Mouse (Mus musculus): ENCODE measurements around the gene Scgb2a2.

DNA sequence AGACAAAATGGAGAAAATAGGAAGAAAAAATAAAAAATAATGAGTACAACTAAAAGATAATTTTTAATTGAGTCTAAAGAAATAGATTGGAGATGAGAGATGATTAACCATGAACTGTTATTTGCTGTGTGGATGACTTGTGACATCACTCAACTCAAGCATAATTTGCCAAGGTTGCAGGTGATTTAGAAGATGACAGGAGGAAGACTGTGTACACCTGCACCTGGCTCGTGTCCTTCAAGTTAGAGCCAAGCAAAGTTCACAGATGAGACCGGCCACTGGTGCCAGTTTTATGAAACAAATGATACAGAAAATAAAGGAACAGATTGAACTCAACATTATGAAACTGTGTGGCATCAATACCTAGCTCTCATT is 10.0 kb upstream of the Scgb2a2 start:
- TF ChIP-seq CTCF (IDR thresholded peaks at IDR 0.05; ENCODE audit: borderline replicate concordance, control insufficient read depth, extremely low read depth, insufficient read depth, low read length, poor library complexity) (no peak), POLR2A (IDR thresholded peaks at IDR 0.05; ENCODE audit: control insufficient read depth, extremely low read depth, insufficient read depth, low read length, poor library complexity) (no peak)

All from thymus, adult 2 months (tissue).